Comparison of ENCODE assay signal across 23 mouse cellular contexts in the genomic region with DNA sequence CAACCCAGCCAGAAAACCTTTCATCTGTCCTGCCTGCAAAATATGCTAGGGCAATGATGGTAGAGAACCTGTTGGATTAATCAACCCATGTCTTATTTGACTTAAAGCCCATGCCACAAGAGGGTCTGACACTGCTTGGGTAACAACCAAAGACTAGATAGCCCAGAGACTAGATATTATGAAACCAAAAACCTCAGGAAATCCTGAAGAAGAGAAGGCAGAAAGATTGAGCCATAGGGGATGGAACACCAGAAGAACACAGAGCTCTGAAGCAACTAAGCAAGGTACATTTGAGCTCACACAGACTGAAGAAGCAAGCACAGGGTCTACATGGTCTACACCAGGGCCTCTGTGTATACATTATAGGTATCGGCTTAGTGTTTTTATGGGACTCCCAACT.
"Had no signal": no experiment of that assay in that cellular context is flagged by ENCODE, and none has a peak within 500 bp of the region (broad histone marks: within the 10 kb centered on the region; RNA-seq: fewer than 3 reads in every experiment).

No protein-coding gene starts in this region.

- H3K4me3 ChIP-seq: heart, adult 2 months; heart, embryonic 13.5 days; heart, embryonic 15.5 days; hindbrain, embryonic 13.5 days; hindbrain, embryonic 15.5 days; kidney, embryonic 15.5 days; limb, embryonic 12.5 days; liver, embryonic 13.5 days had no signal

- DNase-seq: gastrocnemius, postnatal 14 days; gastrocnemius, postnatal 36 days; heart, adult 2 months; heart, postnatal 14 days; heart, postnatal 36 days; kidney, adult 11 months; kidney, adult 8-10 months; kidney, postnatal 14 days; kidney, postnatal 36 days; layer of hippocampus, adult 9-11 months; layer of hippocampus, postnatal 36 days; left cerebral cortex, postnatal 4 days; liver; liver, embryonic 13.5 days had no signal

- H3K27ac ChIP-seq: heart, adult 2 months; heart, embryonic 13.5 days; heart, embryonic 15.5 days; hindbrain, embryonic 13.5 days; hindbrain, embryonic 15.5 days; hindbrain, postnatal 0 days; kidney, embryonic 15.5 days; kidney, postnatal 0 days; limb, embryonic 12.5 days; liver, embryonic 13.5 days had no signal

- ATAC-seq: hindbrain, postnatal 0 days; intestine, embryonic 16.5 days had no signal

- H3K4me1 ChIP-seq: heart, embryonic 13.5 days; heart, embryonic 15.5 days; hindbrain, embryonic 13.5 days; hindbrain, embryonic 15.5 days; kidney, embryonic 15.5 days; limb, embryonic 12.5 days; liver, embryonic 13.5 days had no signal

- H3K36me3 ChIP-seq: heart, embryonic 13.5 days; heart, embryonic 15.5 days; hindbrain, embryonic 13.5 days; hindbrain, embryonic 15.5 days; kidney, embryonic 15.5 days; limb, embryonic 12.5 days; liver, embryonic 13.5 days had no signal

- H3K27me3 ChIP-seq: heart, embryonic 13.5 days; heart, embryonic 15.5 days; hindbrain, embryonic 13.5 days; hindbrain, embryonic 15.5 days; kidney, embryonic 15.5 days; limb, embryonic 12.5 days; liver, embryonic 13.5 days had no signal
